Mouse (Mus musculus) brain, embryonic 14.5 days (tissue): ENCODE measurements around the gene Gm9508.
"Not testable (repeated sequence)": the region's sequence is repeated elsewhere in the genome, so short reads cannot be mapped to it uniquely, and the experiment has no call there.

ENCODE experiments used
- CTCF ChIP-seq: fragments of 200-500 bp; IDR thresholded peaks from 2 replicates; pipeline ENCODE4 v1.5.1; 2012; ENCODE audit warnings: inconsistent platforms, mild to moderate bottlenecking, moderate library complexity, borderline replicate concordance; ENCODE audit not compliant: insufficient read depth, insufficient read length; ENCODE audit errors: extremely low read depth
- POLR2A ChIP-seq: fragments of 200-500 bp; IDR thresholded peaks from 2 replicates; pipeline ENCODE4 v1.6.1; 2012; ENCODE audit warnings: mild to moderate bottlenecking, inconsistent platforms, borderline replicate concordance; ENCODE audit not compliant: poor library complexity, insufficient read depth, insufficient read length, severe bottlenecking; ENCODE audit errors: extremely low read depth

DNA sequence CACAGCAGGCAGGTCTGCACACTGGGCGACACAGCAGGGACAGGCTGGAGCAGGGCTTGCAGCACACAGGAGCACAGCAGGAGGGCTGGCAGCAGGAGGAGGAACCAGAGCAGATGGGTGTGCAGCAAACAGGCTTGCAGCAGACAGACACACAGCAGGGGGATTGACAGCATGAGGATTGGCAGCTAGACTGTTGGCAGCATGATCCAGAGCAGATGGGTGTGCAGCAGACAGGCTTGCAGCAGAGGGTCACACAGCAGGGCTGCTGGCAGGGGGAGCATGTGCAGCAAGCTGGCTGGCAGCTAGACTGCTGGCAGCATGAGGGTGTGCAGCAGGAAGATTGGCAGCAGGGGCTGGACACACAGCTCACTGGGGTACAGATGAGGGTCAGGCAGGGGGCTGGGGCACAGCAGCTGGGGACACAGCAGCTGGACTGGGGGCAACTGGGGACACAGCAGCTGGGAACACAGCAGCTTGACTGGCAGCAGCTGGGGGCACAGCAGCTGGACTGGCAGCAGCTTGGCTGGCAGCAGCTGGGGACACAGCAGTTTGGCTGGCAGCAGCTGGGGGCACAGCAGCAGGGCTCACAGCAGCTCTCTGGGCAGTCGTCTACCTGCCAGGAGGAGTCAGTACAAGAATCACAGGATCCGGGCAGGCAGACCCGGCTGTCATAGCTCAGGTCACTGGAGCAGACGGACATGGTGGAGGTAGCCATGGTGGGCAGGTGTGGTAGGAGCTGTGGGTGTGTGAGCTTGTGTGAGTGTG is 45.1 kb upstream of the Gm9508 start, which contains the start of gene Gm18596:
- not testable (repeated sequence) for TF ChIP-seq POLR2A, CTCF
